Mouse (Mus musculus): ENCODE results near the gene Fam122b.

- TF ChIP-seq CTCF (IDR thresholded peaks at IDR 0.05; ENCODE audit: borderline replicate concordance, insufficient read depth, low read length) (no peak), POLR2A (IDR thresholded peaks at IDR 0.05; ENCODE audit: low read depth, low read length) (no peak)
Observed at GRCm38 (mm10) chrX:53213838-53214237, 55.8 kb downstream of the Fam122b start.
